Mouse (Mus musculus) forebrain, embryonic 12.5 days (tissue): ENCODE results near the gene Slc25a40. TPM values are rescaled to one million over a fixed set of nuclear protein-coding genes. Genes with fewer than 3 reads are reported as not detected.

ENCODE experiments used
- polyA plus RNA-seq: library from polyadenylated mRNA; unstranded; fragments of >200 nt; fragmentation: Nextera tagmentation; extraction: Ambion mirVana; gene quantifications from 2 replicates; pipeline ENCODE4 v1.2.1, GENCODE M21; 2016

The Slc25a40 gene
- polyA plus RNA-seq, 1 experiment from 2014 or later = 12.8 TPM

Other genes starting within 250 kb of the Slc25a40 start
- gene Adam22, start 54.7 kb upstream of the Slc25a40 start, polyA plus RNA-seq = 23.8 and 24.3 TPM in 2 replicates
- gene Dbf4, start 134 bp upstream of the Slc25a40 start, polyA plus RNA-seq = 67.6 and 69.1 TPM in 2 replicates
- gene Rundc3b, start 200.1 kb downstream of the Slc25a40 start, polyA plus RNA-seq = 18.8 and 19.4 TPM in 2 replicates
- gene Abcb1a, start 237.2 kb downstream of the Slc25a40 start, polyA plus RNA-seq = 0.59 and 1.1 TPM in 2 replicates